Mouse (Mus musculus) yolk sac, embryonic 10.5 days (tissue): Measurements from ENCODE around the gene Smurf2.
"Not testable (repeated sequence)": the region's sequence is repeated elsewhere in the genome, so short reads cannot be mapped to it uniquely, and the experiment has no call there.

ENCODE experiments used
- DNase-seq: peaks from one replicate; pipeline ENCODE4 v3.0.0-alpha.2; 2017; ENCODE audit warnings: low spot score

Gene Smurf2

DNA sequence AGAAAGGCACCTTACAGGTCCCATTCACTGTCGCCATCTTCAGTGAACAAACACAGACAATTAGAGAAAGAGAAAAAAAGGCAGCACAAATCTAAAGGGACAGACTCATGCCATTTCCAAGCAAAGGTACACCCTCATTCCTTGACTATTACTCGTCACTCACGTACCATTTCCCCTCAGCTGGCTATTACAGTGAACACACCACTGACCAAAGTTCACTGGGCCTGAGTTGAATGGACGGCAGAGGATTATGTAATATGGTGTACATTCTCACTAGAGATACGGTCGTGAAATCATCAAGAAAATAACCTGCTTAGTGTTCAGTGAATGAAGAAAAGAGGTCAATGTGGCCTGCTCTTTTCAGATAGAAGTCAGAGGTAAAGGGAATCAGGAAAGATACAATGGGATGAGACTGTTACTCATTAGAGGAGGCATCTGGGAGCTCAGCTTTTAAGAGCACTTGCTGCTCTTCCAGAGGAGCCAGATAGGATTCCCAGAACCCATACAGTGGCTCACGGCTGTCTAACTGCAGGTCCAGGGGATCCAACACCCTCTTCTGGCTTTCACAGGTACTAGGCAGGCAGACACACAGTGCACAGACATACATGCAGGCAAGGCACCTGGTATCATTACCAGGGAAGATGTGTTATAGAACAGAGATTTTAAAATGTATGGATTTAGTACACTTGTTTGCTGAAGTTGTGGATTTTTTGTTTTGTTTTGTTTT, 107.9 kb downstream of the Smurf2 start:
- no peak for DNase-seq

DNA sequence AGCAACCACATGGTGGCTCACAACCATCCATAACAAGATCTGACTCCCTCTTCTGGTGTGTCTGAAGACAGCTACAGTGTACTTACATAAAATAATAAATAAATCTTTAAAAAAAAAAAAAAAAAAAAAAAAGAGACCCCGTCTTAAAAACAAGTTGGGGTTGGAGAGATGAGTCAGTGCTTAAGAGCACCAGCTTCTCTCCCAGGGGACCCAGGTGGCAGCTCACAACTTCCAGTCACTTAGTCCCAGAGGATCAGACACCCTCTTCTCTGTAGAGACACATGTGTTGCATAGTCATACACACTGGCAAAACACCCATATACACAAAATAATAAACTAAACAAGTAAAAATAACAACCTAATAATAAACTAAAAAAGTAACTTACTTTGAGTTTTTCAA, 113.1 kb downstream of the Smurf2 start:
- DNase-seq, result not testable (repeated sequence)

DNA sequence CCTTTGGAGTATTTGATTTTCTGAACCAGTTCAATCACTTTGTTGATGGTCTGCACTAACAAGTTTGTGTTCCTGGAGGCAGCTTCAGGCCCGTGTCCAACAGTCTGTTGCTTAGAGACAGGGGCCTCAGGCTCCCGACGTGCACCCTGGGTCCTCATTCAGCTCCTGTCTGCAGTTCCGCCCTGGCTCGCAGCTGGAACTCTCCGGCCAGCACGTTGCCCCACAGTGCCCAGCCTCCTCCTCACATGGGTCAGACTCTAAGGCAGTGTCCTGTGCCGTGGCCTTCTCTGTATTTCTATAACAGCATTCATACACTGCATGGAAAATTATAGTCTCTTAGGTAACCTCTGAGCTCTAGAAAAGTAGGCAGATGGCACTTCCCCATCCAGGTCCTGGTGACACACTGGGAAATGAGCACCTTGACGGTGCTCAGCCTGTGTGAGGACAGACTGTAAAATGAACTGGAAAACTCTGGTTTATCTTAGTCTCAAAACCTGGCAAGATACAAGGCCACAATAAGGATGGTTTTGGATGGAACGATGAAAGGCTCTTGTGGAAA, 118.4 kb downstream of the Smurf2 start:
- no peak for DNase-seq

DNA sequence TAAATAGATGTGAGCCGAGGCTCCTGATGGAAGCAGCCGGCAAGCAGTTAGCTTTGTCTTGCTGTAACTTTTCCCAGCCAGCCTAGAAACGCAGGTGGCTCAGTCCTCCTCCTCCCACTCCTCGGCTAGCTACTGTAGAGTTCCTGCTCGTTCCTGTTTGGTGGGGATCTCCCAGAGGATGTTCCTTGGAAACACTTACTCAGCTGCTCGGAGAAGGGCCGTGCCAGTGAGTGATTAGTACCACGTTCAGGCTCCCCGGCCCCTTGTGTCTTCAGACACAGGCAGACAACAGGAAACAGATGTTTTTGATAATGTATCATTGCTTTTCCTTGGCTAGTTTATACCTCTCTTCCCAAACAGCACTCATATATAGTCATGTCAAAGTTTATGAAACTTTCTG, 124.8 kb downstream of the Smurf2 start:
- DNase-seq, result no peak

DNA sequence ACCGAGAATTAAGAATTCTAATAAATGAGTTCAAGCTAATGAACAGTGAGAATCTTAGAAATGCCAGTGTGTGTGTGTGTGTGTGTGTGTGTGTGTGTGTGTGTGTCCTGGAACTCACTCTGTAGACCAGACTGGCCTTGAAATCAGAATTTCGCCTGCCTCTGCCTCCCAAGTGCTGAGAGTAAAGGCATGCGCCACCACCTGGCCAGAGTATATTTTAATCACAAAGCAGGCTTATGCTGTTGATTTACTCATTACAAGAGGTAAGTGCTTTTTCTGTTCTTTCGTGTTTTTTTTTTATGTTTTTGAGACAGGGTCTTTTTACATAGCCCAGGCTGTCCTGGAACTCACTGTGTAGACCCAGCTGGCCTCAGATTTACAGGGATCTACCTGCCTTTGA, 126.7 kb downstream of the Smurf2 start:
- DNase-seq, result no peak

DNA sequence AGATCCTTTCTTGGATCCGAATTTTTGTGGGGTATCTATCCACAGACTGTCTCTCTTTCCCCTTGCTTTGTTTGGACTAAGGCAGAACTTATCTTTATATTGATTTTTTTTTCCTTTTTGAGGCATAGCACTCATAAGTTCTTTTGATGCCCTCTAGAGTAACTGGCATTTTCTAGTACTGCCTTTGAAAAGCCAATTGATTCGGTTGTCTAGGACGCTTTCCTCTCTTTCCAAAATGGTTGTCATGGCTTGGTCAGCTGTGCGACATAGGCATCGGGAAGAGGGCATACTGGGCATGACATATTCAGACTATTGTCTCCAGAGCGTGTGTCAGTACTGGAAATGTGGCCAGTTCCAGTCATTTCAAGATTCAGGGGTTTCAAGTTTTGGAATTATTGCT, 130.9 kb downstream of the Smurf2 start:
- DNase-seq, result no peak

DNA sequence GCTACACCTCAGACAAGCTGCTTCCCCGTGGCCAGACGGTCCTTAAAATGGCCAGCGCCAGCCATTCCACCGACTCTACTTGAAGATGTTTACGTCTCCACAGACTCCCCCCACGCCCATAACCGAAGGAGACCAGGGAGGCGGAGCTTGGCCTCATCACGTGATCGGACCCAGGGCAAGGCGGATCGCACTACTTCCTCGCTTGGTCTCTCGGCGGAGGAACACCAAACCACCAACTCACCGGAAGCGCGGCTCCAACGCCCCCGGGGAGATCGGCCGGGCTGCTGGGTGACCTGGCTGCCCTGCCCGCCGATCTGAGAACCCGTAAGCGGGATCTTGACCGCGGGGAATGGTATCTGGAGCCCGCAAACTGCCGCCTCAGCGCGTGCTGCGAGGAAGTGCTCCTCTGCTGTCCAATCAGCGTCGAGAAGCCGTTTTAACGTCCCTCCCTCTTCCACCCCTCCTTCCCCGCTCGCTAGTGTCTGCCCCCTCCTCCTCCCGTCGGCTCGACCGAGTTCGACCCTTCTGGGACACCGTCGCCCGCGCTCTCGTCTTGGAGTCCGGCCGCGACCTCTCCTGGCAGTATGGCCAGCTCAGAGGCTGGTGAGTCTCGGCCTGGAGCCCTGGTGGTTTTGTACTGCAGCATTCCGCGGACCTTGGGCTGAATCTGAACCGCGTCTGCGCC, 131.6 kb downstream of the Smurf2 start, which contains the start of the genes Ddx5 and Cep95:
Gene Ddx5, minus strand, starts transcription at position 411 of the 685 bp plus-strand sequence.
Gene Cep95, plus strand, starts transcription at position 478 of the 685 bp plus-strand sequence.
- peak; percentile 100 for DNase-seq

DNA sequence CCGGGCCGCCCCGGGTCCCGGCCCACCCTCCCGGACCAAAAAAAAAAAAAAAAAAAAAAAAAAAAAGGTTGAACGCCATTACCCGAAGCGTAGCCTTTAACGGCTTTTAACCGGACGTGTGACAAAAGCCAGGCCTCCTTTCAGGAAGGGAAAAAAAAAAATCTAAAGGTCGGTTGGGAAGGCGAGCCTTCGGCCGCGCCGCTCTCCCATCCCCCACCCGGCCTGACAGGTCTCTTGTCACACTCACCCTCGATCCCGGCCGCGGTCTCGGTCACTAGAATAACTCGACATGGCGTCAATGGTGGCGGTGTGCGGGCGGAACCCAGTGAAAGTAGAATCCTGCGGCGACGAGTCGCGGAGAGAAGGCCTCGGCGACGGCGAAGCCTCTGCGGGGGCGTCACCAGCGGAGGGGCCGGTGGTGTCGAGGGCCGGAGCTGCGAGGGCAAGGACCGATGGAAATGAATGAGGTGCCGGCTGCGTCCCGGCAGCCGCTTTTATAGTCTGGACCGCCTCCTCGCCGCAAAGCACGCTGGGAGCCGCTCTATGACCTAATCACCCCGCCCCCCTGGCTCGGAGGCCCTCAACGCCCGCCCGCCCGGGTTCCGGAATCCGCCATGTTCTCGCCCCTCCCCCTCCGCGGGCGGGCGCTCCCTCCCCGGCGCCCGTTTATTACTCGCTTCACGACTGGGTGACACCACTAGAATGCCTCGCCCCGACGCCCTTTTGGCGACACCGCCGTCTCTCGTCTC, 132.3 kb downstream of the Smurf2 start:
- peak; percentile 99 for DNase-seq

DNA sequence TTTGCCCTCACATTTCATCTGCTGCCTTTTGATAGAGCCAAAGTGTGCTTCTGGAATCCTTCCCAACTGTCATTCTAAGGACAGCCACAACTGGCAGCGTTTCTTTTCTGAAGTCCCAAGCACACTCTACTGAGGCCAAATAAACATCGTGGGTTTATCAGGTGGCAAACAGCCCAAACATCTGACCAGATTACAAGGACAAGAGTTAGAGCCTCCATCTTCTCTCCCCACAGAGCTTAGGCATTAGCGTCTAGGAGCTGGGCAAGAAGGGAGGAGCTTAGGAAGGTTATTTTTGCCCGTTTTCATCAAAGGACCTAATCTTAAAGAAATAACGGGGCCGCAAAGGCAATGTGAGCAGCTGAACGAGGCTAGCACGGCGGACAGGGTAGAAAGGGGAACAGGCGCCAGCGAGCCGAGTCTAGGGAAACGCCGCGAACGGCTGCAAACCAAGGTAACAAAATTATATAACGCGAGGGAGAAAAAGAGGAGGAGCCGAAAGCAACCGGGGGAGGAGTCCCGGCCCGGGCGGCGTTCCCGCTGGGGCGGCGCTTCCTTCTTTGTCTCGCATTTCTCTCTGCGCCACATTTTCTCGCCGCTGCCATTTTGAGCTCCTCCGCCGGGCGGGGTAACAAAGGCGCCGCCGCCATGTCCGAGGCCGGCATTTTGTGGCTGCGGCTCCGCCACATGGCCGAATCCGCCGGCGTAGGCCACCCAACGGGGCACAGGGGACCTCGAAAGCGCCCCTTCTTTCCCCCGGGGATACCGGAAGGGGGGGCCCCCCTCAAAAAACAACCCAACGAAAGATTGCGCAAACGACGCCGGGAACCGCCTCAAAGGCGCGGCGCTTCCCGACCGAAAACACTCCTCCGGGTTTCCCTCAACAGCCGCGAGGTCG, 133.1 kb downstream of the Smurf2 start:
- DNase-seq, result peak; percentile 85

DNA sequence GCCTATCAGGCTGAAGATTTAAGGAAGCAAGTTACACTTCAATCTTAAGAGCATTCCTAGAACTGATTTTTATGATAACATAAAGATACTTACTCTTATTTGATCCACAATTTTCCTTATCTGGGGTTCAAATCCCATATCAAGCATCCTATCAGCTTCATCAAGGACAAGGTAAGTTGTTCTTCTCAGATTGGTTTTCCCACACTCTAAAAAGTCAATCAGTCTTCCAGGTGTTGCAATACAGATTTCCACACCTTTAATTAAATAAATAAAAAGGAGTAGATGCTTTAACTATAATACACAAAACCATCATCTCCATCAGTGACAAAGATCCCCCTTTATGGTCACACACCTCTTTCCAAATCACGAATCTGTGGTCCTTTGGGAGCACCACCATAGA, 135.5 kb downstream of the Smurf2 start:
- DNase-seq, result no peak

DNA sequence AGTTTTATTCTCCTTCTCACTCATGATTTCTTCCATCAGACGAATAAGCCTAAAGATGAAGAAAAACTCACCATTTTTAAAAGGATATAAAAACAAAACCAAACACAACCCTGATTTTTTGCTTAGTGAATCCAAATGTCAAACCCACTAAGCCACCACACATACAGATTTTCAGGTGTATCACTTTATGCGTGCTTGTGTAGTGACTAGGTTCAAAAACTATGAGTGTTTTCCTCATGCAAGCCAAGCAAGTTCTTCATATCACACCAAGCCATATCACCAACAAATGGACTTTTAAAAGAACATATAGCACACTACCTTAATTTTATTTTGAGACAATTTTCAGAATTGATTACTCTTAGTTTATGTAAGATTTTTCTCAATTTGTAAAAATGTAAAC, 136.0 kb downstream of the Smurf2 start:
- no peak for DNase-seq

DNA sequence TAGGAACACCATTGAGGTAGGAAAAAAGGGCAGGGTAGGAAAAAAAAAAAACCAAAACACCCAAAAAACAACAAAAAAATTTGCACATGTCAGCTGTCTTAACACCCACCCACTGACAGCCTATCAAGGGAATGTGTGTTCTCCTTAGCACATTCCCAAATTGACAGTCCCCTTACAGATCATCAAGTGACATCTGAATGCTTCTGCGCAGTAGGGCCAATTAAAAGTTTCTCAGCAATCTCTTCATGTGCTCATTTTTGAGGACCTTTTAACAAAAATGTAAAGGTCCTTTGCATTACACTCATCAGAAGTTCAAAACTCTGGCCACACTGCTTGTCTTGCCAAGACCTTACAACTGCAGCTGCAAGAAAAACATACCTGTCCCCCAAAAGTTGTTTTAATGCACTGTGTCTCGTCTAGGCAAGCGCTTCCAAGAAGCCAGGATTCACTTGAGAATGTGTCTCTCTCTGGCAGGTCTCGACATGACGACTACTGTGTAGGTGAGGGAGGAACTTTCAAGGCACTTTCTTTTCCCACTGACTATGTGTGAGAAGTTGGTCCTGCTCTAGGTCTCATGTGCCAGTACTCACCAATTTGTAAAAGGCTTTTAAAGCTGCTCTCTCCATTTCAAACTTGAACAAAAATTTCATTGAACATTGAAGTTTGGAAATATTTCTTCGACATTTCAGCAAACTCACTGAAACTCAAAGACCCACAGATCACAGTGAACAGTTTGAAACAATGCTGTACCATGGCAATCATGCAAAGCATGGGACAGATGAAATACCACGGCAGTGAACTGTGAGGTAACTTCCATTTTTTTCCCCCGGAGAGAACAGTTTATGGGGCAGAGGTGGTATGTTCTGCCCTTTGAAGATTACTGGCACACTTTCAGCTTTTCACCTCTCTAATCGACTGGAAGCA, 137.4 kb downstream of the Smurf2 start:
- no peak for DNase-seq

DNA sequence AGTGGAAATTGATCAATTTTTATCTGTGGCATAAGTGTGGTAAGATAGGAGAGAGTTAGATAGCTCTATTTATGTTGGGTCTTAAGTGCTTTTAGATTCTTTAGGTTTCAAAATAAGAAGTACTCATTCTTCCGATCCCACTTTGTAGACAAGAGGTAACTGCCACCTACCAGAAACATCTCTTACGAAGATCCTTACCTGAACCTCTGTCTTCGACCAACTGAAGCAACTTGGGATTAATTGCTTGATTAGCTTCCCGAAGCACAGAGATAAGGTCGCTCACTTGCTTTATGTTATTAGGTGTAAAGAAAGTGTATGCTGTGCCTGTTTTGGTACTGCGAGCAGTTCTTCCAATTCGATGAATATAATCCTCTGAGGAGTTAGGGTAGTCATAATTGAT, 138.2 kb downstream of the Smurf2 start:
- not testable (repeated sequence) for DNase-seq

DNA sequence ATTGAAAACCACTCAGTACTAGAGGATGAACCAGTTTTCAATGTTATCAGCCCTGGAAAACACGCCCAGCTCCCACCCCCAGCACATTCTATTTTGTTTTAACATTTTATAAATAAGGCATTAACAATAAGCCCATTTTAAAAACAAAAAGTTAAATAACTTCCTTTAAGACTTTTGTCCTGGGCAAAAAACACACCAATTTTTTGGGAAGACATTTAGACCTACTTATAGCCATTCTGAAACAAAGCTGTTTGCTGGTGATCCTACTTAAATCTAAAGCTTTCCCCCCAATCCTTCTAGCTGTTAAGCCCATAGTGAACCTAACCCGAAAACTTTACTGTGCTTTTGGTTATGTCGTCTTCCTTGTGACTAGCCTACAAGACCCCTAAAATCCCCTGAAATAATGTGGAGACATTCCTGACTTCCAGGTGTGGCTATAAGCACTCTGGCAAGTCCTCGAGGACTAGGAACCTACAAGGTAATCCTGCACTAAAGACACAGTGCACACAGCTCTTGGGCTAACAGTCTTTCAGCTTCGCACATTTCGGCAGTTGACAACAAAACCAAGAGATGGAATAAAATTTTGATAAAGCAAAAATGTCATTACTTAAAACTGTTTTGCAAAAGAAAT, 139.8 kb downstream of the Smurf2 start:
- DNase-seq, result no peak

DNA sequence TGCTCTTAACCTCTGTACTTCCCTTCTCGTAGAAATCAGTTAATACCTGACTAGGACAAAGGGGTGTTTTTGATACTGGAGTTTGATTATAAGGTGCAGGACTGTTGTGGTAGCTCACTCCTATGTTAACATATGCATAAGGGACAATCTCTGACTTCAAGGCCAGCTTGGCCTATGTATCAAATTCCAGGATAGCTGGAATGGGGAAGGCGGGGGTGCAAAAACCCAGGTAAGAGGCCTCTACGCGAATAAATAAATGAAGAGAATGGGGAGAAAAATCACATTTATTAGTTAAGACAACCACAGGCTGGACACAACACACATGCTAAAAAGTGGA, 140.5 kb downstream of the Smurf2 start:
- DNase-seq, result no peak

DNA sequence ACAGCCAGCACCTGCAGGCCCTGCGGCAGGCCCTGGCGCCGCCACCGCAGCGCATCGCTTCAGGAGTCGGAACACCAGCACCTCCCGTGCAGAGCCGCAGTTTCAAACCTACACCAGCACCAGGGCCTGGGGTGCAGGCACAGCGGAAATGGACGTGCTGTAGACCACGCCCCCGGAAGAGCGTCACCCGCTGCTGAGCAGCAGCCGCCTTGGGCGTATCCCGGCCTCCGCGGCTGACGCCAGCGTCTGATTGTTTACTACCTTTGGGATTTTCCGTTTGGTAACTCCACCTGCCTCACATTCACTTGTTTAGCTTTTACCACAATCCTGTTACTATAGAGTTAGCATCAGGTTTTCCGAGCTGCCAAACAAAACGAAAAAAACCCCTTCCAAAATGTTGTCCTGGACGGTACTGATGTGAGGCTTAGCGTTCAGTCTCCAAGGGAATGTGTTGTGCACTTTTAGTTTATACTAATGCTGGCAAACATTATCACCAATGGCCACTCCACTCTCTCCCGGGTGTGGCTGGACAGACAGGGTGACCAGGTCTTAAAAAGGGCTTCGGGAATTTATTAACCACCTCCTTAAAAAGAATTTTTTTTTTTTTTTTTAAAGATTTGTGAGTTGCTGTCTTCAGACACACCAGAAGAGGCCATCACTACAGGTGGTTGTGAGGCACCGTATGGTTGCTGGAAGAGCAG, 141.0 kb downstream of the Smurf2 start, which contains the start of gene Polg2:
Gene Polg2, minus strand, starts transcription at position 150 of the 701 bp plus-strand sequence.
- DNase-seq, result peak; percentile 92

DNA sequence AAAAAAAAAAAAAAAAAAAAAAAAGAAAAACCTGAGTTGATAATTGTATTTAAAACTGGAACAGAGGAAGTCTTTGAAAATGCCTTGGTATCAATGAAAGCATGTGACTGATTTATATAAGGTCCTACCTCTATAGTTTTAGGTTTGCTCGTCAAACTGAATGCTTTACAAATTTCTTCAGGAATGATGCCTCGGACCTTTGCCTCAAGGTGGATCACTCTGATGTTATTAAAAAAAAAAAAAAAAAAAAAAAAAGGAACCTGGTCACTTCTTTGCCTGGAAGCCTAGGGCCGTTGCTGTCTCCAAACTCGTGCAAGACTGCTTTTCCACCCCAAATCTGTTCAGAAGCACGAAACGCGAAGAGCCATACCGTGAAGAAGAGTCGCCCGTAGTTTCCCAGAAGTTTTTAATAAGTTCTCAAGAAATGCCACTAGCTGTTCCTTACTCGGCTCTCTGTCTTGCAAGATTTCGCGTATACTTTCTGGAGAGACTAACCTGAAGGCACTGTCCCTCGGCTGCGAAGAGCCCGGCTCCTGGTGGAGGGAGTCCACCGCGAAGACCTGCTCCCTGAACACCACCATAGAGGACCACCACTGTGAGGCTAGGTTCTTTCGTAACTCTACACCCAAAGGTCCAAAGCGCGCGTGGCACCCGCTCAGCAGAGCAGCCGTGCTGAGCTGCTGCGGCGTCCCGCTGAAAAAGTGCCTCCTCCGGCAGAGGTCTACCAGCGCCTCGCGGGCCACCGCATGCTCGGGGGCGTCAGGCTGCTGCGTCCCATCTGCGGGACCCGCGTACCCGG, 141.7 kb downstream of the Smurf2 start:
- no peak for DNase-seq

DNA sequence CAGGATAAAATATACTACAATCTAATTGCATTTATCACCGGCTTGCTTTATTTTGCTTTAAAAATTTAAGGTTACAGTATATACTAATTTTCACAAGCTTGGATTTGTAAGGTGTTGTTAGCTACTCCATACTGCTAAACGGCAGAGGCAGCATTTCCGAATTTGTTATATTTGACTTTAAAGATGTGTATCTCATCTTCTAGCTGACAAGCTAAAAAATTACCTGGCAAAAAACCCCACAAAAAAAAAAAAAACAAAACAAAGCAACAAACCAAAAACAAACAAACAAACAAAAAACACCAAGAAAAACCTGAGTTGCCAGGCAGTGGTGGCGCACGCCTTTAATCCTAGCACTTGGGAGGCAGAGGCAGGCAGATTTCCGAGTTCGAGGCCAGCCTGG, 142.4 kb downstream of the Smurf2 start:
- no peak for DNase-seq
